Mouse (Mus musculus) limb, embryonic 15.5 days (tissue): ENCODE measurements around the gene Cd82. TPM values are rescaled to one million over a fixed set of nuclear protein-coding genes. Genes with fewer than 3 reads are reported as not detected.
A peak's percentile ranks its signal among the peaks of the same experiment; 100 is the strongest.

ENCODE experiments used
- ATAC-seq: fragments of 200-750 bp; cut with Nextera tagmentation; 2 replicates; pipeline ENCODE4 v1.8.0; 2017; ENCODE audit warnings: low read depth, moderate TSS enrichment; ENCODE audit not compliant: insufficient number of reproducible peaks, low FRiP score, low TSS enrichment
- H3K27ac ChIP-seq: fragments of 300-500 bp; sonication (generic); 2 replicates; pipeline ENCODE4 v1.5.1; 2015; ENCODE audit warnings: moderate library complexity, mild to moderate bottlenecking, inconsistent platforms
- H3K27me3 ChIP-seq: fragments of 300-500 bp; sonication (generic); 2 replicates; pipeline ENCODE4 v1.6.1; 2015; ENCODE audit warnings: inconsistent platforms
- H3K36me3 ChIP-seq: fragments of 300-500 bp; sonication (generic); 2 replicates; pipeline ENCODE4 v1.6.1; 2015; ENCODE audit warnings: inconsistent platforms
- H3K4me1 ChIP-seq: fragments of 300-500 bp; sonication (generic); 2 replicates; pipeline ENCODE4 v1.6.1; 2015; ENCODE audit warnings: inconsistent platforms
- H3K4me2 ChIP-seq: fragments of 300-500 bp; sonication (generic); 2 replicates; pipeline ENCODE4 v1.6.1; 2015; ENCODE audit warnings: mild to moderate bottlenecking, inconsistent platforms
- H3K4me3 ChIP-seq: fragments of 300-500 bp; sonication (generic); 2 replicates; pipeline ENCODE4 v1.5.1; 2015; ENCODE audit warnings: mild to moderate bottlenecking, inconsistent platforms
- H3K9ac ChIP-seq: fragments of 300-500 bp; sonication (generic); 2 replicates; pipeline ENCODE4 v1.6.1; 2015; ENCODE audit warnings: inconsistent platforms
- H3K9me3 ChIP-seq: fragments of 300-500 bp; sonication (generic); 2 replicates; pipeline ENCODE4 v1.6.1; 2016; ENCODE audit warnings: inconsistent platforms
- WGBS: fragments of 180-500 bp; shearing (Covaris S2); methylation state at CpG from one replicate; pipeline ENCODE4 v1.1.7; 2015; 5-methylcytosine and 5-hydroxymethylcytosine counted together
- polyA plus RNA-seq: library from polyadenylated mRNA; unstranded; fragments of >200 nt; fragmentation: Nextera tagmentation; extraction: Ambion mirVana; gene quantifications from 2 replicates; pipeline ENCODE4 v1.2.1, GENCODE M21; 2015

Gene Cd82
- polyA plus RNA-seq, 1 experiment from 2014 or later, result 51.4 TPM

DNA sequence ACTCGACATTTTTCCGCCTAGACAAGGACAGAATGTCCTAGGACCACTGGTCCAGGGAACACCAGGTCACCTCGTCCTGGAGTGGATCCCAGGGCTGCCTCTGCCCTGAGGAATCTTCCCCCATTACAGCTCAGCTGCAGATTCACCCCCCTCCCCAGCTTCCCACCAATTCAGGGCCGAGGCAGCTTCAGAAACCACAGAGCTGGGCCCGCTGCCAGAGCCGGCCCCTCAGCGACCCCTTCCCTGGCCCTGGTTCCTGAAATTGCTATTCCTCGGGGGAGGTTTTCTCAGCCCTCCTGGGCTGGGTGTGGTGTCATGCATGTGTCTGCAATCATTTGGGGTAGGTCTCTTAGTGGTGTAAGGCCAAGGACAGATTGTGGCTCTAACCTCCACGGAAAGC, 22.5 kb upstream of the Cd82 start:
- Histone ChIP-seq H3K4me1 (peaks cover 14% of the 10 kb centered on the region), H3K4me2 (no peak overlapping the region), H3K27me3 (peaks cover 17% of the 10 kb centered on the region; the same call in 1 of the 2 replicates), H3K4me3 (no peak overlapping the region), H3K27ac (no peak overlapping the region), H3K9me3 (no peaks in the 10 kb centered on the region), H3K36me3 (no peaks in the 10 kb centered on the region), H3K9ac (no peak overlapping the region)
- ATAC-seq, result no peak
- WGBS, result 37% methylated on average over 9 of the region's 9 CpGs

DNA sequence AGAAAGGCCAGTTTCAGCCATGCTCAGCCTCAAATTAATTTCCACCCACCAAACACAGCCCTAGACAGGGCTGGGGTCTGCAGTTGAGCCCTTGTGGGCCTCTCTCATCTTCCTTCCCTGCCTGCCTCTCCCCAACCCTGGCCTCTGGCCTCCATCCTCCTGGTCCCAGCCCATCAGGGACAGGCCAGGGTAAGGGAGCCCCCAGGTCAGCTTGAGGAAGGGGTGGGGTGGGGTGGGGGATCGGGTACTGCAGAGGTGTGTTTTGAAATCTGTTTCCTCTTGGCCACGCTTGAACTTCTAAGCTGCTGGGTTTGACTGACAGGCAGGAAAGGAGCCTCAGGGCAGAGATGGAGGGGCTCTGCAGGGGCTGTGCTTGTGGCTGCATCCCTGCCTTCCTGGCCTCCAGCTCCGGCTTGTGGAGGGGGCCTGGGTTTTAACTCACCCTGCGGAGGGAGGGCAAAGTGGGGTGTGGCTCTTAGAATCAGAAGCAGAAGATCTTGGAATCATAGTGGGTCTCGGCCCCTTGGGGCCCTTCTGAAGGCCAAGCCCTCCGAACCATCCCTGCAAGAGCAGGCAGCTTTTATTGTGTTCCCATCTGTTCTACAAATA, 19.2 kb upstream of the Cd82 start:
- Histone ChIP-seq H3K9ac (no peak overlapping the region), H3K9me3 (no peaks in the 10 kb centered on the region), H3K27ac (no peak overlapping the region), H3K4me2 (no peak overlapping the region), H3K4me3 (no peak overlapping the region), H3K27me3 (peaks cover 12% of the 10 kb centered on the region), H3K4me1 (peaks cover 14% of the 10 kb centered on the region), H3K36me3 (no peaks in the 10 kb centered on the region)
- ATAC-seq, result no peak
- 21% methylated on average over 6 of the region's 6 CpGs for WGBS

DNA sequence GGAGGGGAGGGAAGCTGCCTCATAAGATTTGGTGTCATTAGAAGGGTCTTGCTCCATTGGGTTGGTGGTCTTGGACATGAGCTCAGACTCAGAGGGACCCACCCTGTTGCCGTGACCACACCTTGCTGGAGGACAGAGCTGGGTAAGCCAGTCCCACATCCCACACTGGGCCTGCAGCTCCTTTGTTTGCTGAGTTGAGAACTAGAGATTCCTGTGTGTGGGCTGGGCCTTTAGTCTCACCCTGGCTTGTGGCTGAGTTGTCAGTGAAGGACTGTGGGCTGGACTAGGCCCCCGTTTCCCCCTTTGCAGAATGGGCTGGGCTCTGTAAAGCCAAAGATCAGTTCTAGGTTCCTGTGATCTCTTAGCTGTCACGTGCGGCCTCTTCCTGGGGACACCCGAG, 15.8 kb upstream of the Cd82 start:
- H3K36me3 ChIP-seq, result no peaks in the 10 kb centered on the region
- H3K9me3 ChIP-seq, result no peaks in the 10 kb centered on the region
- H3K4me2 ChIP-seq, result no peak overlapping the region
- 81% methylated on average over 5 of the region's 5 CpGs for WGBS
- peaks cover 10% of the 10 kb centered on the region for H3K4me1 ChIP-seq
- no peak overlapping the region for H3K4me3 ChIP-seq
- H3K27me3 ChIP-seq, result peaks cover 32% of the 10 kb centered on the region
- H3K9ac ChIP-seq, result no peak overlapping the region
- ATAC-seq, result no peak
- no peak overlapping the region for H3K27ac ChIP-seq

DNA sequence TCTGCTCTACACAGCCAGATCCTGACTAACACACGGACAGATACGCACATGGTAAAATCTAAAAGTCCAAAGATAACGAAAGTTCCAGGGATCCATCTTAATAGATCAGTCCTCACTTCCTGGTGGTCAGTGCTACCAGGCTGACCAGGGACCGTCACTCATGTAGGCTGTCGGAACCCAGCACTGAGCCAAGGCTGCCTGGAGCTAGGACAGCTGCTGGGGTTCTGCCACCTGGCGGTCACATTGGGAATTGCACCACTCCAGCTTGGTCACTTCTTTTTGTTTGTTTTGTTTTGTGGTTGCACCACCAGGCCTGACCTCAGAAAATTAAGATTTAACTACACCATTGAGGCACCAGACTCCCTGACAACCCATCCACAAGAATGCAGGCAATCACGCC, 14.6 kb upstream of the Cd82 start:
- 45% methylated on average over 7 of the region's 7 CpGs for WGBS
- no peaks in the 10 kb centered on the region for H3K36me3 ChIP-seq
- H3K4me1 ChIP-seq, result peaks cover 7% of the 10 kb centered on the region
- H3K4me2 ChIP-seq, result no peak overlapping the region
- H3K9me3 ChIP-seq, result no peaks in the 10 kb centered on the region
- ATAC-seq, result no peak
- no peak overlapping the region for H3K4me3 ChIP-seq
- H3K27me3 ChIP-seq, result peaks cover 28% of the 10 kb centered on the region
- no peak overlapping the region for H3K27ac ChIP-seq
- H3K9ac ChIP-seq, result no peak overlapping the region

DNA sequence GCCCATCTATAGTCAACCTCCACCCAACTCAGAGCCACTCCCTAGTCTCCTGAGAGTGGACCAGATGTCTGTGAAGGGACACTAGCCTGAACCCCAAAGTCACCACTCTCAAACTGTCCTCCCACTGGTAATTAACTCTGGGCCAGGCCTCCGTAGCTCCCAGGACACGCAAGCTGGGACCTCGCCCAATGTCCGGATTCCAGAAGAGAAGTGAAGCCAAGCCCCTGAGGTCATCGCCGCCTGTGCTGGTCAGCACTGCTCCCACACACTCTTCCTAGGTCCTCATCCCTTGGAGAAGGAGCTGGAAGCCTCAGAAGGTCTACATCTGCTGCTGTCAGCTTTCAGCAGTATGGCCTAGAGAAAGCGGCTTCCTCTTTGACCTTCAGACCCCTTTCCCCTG, 13.5 kb upstream of the Cd82 start:
- Histone ChIP-seq H3K4me1 (peaks cover 2% of the 10 kb centered on the region; the same call in 1 of the 2 replicates), H3K27ac (no peak overlapping the region), H3K9ac (no peak overlapping the region), H3K4me2 (no peak overlapping the region), H3K27me3 (peaks cover 28% of the 10 kb centered on the region), H3K9me3 (no peaks in the 10 kb centered on the region), H3K36me3 (no peaks in the 10 kb centered on the region), H3K4me3 (no peak overlapping the region)
- ATAC-seq, result no peak
- 84% methylated on average over 7 of the region's 7 CpGs for WGBS

DNA sequence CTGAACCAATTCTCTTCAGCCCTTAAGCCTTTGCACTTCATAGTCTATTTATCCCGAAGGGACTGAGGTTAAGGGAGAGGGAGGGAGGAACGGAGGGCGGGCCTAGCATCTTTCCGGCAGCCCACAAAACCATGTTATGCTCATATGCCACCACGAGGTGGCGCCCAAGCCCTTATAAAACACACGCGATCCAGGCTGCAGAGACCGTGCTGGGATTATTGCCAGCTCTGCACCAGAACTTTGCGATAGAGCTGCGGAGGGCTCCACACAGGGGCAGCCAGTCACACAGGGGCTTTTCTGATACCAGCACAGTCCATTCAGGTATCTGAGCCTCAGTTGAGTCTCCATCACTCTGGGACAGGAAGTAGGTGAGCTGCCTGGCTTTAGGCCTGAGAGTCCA, 12.1 kb upstream of the Cd82 start:
- peaks cover 13% of the 10 kb centered on the region for H3K4me1 ChIP-seq
- no peaks in the 10 kb centered on the region for H3K36me3 ChIP-seq
- H3K4me3 ChIP-seq, result no peak overlapping the region
- peak; percentile 16; the same call in 1 of the 2 replicates for ATAC-seq
- 0% methylated on average over 11 of the region's 11 CpGs for WGBS
- peaks cover 28% of the 10 kb centered on the region for H3K27me3 ChIP-seq
- H3K9ac ChIP-seq, result no peak overlapping the region
- H3K27ac ChIP-seq, result no peak overlapping the region
- no peak overlapping the region for H3K4me2 ChIP-seq
- no peaks in the 10 kb centered on the region for H3K9me3 ChIP-seq

DNA sequence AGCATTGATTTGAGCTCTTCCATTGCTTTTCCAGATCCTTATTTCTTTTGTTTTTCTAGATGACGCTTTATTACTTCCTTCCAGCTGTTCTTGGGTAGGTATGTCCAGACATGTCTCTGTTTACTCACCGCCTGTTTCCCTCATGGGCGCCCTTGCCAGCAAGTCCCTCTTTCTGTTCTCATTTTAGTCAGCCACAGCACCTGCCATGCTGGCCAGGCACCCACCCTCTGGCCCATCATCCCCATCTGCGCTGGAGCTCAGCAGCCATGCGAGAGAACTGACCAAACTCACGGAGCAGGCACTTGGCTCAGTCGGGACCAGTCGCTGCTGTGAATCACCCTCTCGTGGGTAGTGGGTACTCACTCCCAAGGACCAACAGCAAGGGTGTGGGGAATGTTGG, 11.0 kb upstream of the Cd82 start:
- no peak overlapping the region for H3K9ac ChIP-seq
- H3K4me3 ChIP-seq, result no peak overlapping the region
- WGBS, result 74% methylated on average over 9 of the region's 9 CpGs
- peaks cover 15% of the 10 kb centered on the region for H3K4me1 ChIP-seq
- no peaks in the 10 kb centered on the region for H3K9me3 ChIP-seq
- no peak overlapping the region for H3K4me2 ChIP-seq
- H3K27ac ChIP-seq, result no peak overlapping the region
- peaks cover 28% of the 10 kb centered on the region for H3K27me3 ChIP-seq
- no peak for ATAC-seq
- H3K36me3 ChIP-seq, result no peaks in the 10 kb centered on the region

DNA sequence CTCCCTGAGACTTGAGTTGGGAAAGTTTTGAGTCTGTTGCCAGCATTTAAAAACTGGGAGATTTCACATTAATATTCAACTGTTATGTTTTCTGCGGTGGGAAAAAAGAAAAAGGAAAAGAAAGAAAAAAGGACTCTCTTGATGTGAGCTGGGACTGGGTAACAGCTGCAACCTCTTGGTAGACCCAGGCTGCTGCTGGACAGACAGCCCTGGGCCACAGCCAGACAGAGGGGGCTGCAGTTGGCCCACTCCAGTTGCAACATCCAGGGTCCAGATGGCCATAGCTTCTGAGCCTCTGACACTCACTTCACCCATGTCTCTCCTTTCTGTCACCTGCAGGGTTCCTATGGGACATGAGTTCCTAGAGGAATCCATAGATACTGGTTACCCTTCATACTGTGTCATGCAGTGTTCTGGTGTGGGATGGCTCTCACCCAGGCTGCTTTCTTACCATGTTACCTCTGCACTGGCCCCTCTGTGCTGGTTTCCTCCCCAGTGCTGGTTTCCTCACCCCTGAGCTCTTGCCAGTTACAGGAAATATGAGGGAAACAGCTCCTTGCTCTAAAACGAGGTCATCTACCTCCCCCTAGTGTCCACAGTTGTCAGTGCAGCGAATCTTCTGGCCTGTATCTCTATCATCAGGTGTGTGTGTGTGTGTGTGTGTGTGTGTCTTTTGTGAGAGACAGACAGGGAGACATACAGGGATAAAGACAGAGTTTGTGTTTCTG, 8.1 kb upstream of the Cd82 start:
- H3K9ac ChIP-seq, result no peak overlapping the region
- ATAC-seq, result no peak
- WGBS, result 6% methylated on average over 3 of the region's 3 CpGs

DNA sequence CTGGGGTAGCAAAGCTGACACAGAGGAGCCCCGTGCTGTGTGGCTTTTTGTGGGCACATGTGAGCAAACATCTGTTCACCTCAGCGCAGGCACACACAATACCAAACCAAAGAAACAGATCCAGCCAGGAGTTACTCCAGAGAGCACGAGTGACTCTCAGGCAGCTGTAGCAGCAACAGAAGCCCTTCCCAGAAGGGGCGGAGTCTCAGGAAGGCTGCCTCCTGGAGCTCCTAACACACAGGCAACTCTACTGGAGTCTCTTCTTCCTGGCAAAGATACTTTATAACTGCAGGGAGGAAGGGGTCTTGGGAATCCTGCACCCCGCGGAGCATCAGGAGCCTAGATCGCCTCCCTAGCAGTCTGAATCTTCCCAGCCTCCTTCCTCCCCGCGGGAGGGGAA, 7.2 kb upstream of the Cd82 start:
- WGBS, result under 1% methylated on average over 9 of the region's 9 CpGs
- Histone ChIP-seq H3K9ac (no peak overlapping the region), H3K4me1 (peaks cover 14% of the 10 kb centered on the region), H3K4me3 (peak overlapping the region; percentile 35), H3K27me3 (peaks cover 21% of the 10 kb centered on the region), H3K36me3 (no peaks in the 10 kb centered on the region), H3K4me2 (peak overlapping the region; percentile 62), H3K9me3 (no peaks in the 10 kb centered on the region), H3K27ac (no peak overlapping the region)
- ATAC-seq, result peak; percentile 52; the same call in 1 of the 2 replicates

More for the DNA sequence above, 8.1 kb upstream of the Cd82 start:
- Histone ChIP-seq H3K9me3 (no peaks in the 10 kb centered on the region), H3K4me3 (no peak overlapping the region), H3K27ac (no peak overlapping the region), H3K27me3 (peaks cover 22% of the 10 kb centered on the region), H3K4me2 (peak overlapping the region; percentile 62), H3K4me1 (peaks cover 15% of the 10 kb centered on the region), H3K36me3 (no peaks in the 10 kb centered on the region)

DNA sequence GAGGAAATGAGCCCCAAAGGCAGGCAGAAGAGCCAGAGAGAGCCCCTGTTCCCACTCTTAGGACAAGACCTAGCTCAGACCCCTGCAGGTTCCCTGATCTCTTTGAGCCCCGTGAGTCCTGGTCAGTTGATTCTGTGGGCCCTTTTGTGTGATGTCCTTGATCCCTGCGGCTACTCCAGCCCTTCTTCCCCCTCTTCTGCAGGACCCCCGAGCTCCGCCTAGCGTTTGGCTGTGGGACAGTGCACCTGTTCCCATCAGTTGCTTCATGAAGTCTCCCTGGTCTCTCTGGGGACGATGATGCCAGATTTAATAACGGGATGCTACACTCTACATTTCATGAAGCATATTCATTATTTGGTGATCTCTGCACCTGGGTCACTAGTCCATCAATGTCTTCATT, 6.2 kb upstream of the Cd82 start:
- no peak for ATAC-seq
- WGBS, result 16% methylated on average over 7 of the region's 7 CpGs
- no peaks in the 10 kb centered on the region for H3K9me3 ChIP-seq

DNA sequence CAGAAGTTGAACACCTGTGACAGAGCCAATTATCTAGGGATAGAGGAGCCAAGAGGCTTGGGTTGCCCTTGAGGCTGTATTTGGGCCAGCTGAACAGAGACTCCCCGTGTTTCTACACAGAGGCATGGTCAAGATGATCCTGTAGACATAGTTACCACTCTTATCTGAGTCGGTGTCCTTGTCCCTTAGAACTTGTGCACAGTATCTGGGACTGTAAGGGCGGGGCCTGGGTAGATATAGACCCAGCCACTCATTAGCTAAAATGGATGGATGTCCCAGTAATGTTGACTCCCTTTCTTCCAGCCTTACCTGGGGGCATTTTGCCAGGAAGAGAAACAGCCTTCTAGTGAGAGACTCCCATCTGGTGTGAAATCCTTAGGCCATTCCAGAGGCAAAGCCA, 3.4 kb upstream of the Cd82 start:
- 81% methylated on average over 3 of the region's 3 CpGs for WGBS
- H3K36me3 ChIP-seq, result no peaks in the 10 kb centered on the region

More for the DNA sequence above, 6.2 kb upstream of the Cd82 start:
- no peak overlapping the region for H3K9ac ChIP-seq
- H3K27ac ChIP-seq, result no peak overlapping the region
- no peak overlapping the region for H3K4me2 ChIP-seq
- peaks cover 17% of the 10 kb centered on the region for H3K27me3 ChIP-seq
- peaks cover 13% of the 10 kb centered on the region for H3K4me1 ChIP-seq
- H3K4me3 ChIP-seq, result no peak overlapping the region
- no peaks in the 10 kb centered on the region for H3K36me3 ChIP-seq

DNA sequence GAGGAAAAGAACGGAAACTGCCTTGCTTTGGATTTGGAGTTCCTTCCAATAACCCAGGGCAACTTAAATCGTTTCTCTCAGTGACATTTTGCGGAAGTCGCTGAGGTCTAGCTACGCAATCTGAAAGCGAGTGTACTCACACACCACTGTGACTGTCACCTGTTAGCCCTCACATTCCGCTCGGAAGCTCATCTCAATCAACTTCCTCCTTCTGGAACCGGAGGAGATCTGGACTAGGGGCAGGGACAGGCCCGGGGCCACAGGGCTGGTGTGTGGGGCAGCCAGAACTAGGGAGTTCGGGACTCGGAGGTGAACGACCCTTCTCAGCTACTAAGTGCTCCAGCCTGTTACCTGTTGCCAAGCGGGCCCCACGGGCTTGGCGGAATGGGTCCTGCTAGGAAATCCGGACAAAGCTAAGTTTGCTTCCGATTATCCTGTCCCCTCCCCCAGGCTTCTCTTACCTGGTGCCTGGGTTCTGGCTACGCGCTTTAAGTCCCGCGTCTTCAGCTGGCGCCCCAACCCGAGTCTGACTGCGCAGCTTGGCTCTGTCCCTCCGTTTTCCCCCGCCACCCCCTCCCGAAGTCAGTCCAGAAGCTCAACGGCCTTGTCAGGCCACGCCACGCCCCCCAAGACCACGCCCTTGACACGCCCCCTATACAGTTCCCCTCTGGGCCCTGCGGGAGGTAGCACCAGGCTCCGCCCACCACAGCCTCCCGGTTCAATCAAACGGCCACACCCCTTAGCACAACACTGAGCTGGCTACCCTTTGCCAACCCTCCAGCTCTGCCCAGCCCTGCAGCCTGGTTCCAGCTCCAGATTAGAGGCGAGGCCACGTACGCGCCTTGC, 848 bp downstream of the Cd82 start:
- peak overlapping the region; percentile 85 for H3K27ac ChIP-seq
- no peaks in the 10 kb centered on the region for H3K9me3 ChIP-seq
- H3K4me3 ChIP-seq, result peak overlapping the region; percentile 53
- peak overlapping the region; percentile 86 for H3K4me2 ChIP-seq
- ATAC-seq, result peak; percentile 90
- H3K27me3 ChIP-seq, result no peaks in the 10 kb centered on the region
- H3K9ac ChIP-seq, result peak overlapping the region; percentile 35; the same call in 1 of the 2 replicates
- peaks cover 47% of the 10 kb centered on the region for H3K4me1 ChIP-seq
- WGBS, result 2% methylated on average over 41 of the region's 41 CpGs
- no peaks in the 10 kb centered on the region for H3K36me3 ChIP-seq

More for the DNA sequence above, 3.4 kb upstream of the Cd82 start:
- Histone ChIP-seq H3K4me3 (no peak overlapping the region), H3K4me1 (peaks cover 36% of the 10 kb centered on the region), H3K9me3 (no peaks in the 10 kb centered on the region), H3K27me3 (peaks cover 14% of the 10 kb centered on the region; the same call in 1 of the 2 replicates), H3K27ac (no peak overlapping the region), H3K4me2 (no peak overlapping the region), H3K9ac (no peak overlapping the region)
- ATAC-seq, result no peak
